ENCODE assay signal across 27 mouse cellular contexts in genomic region chr6:92176450-92176849, GRCm38 (mm10).
"Had no signal": no experiment of that assay in that cellular context is flagged by ENCODE, and none has a peak within 500 bp of the region (broad histone marks: within the 10 kb centered on the region; RNA-seq: fewer than 3 reads in every experiment).

No protein-coding gene starts in this region.

- H3K4me3 ChIP-seq: embryonic facial prominence, embryonic 10.5 days; embryonic facial prominence, embryonic 12.5 days; embryonic facial prominence, embryonic 13.5 days; embryonic facial prominence, embryonic 15.5 days; erythroblast, embryonic 14.5 days; forebrain, embryonic 10.5 days; forebrain, embryonic 12.5 days; forebrain, embryonic 13.5 days; gastrocnemius, adult 2 months; heart, adult 2 months; heart, embryonic 10.5 days had no signal

- H3K9me3 ChIP-seq: embryonic facial prominence, embryonic 12.5 days; embryonic facial prominence, embryonic 15.5 days; forebrain, embryonic 13.5 days; heart, embryonic 10.5 days had no signal

- H3K9ac ChIP-seq: embryonic facial prominence, embryonic 12.5 days; embryonic facial prominence, embryonic 13.5 days; embryonic facial prominence, embryonic 15.5 days; forebrain, embryonic 12.5 days; forebrain, embryonic 13.5 days; forebrain, postnatal 0 days had no signal

- H3K27me3 ChIP-seq: embryonic facial prominence, embryonic 12.5 days; embryonic facial prominence, embryonic 13.5 days; embryonic facial prominence, embryonic 15.5 days; forebrain, embryonic 12.5 days; forebrain, embryonic 13.5 days had no signal

- DNase-seq: cerebellum, adult 9-10 months; cerebellum, adult 9-11 months; cerebellum, postnatal 10 days; cerebellum, postnatal 14 days; cerebellum, postnatal 25 days; cerebellum, postnatal 36 days; embryo, embryonic 11 days; forebrain, postnatal 0 days; gastrocnemius, adult 2 months; gastrocnemius, postnatal 10 days; gastrocnemius, postnatal 14 days; gastrocnemius, postnatal 25 days; gastrocnemius, postnatal 36 days; heart, adult 11 months; heart, adult 18-20 months; heart, adult 2 months had no signal

- H3K4me2 ChIP-seq: embryonic facial prominence, embryonic 12.5 days; embryonic facial prominence, embryonic 13.5 days; embryonic facial prominence, embryonic 15.5 days; forebrain, embryonic 12.5 days; forebrain, embryonic 13.5 days had no signal

- H3K4me1 ChIP-seq: embryonic facial prominence, embryonic 10.5 days; embryonic facial prominence, embryonic 12.5 days; embryonic facial prominence, embryonic 13.5 days; forebrain, embryonic 10.5 days; forebrain, embryonic 12.5 days; forebrain, embryonic 13.5 days; heart, embryonic 10.5 days had no signal

- ATAC-seq: forebrain, embryonic 13.5 days; forebrain, embryonic 14.5 days; forebrain, embryonic 16.5 days; forebrain, postnatal 0 days had no signal

- H3K27ac ChIP-seq: embryonic facial prominence, embryonic 10.5 days; embryonic facial prominence, embryonic 12.5 days; embryonic facial prominence, embryonic 13.5 days; embryonic facial prominence, embryonic 15.5 days; forebrain, embryonic 10.5 days; forebrain, embryonic 12.5 days; forebrain, embryonic 13.5 days; gastrocnemius, adult 2 months; heart, adult 2 months; heart, embryonic 10.5 days had no signal
